Mouse (Mus musculus): ENCODE measurements around the gene Mkln1.

Gene Mkln1

DNA sequence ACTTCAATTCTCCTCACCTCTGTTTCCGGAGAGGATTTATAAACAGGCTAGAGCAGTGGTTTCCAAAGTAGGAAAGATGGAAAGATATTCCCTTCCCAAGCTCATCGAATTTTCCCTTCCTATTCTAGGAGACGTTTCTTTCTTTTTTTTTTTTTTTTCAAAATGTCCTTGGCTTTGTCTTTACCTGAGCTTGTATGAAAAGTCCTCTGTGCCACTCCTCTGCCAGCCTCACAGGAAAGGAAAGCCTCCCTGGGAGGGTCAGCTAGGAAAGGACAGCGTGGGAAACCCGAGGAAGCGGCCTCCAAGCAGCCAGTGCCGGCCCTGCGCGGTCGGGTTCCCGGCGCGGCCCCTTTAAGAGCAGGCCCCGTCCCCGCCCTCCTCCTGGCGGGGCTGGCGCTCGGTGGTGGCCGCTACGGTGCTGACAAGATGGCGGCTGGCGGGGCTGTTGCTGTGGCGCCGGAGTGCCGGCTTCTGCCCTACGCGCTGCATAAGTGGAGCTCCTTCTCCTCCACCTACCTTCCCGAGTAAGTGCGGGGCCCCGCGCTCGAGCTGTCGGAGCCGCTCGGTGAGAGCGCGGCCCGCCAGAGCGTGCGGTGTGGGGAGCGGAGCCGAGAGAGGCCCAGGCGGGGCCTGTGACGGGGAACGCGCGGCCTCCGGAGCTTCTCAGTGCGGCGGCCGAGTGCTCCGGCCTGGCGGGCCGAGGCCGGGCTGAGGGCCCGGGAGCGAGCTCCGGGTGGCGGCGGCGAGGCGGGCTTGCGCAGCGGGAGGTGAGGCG is at the start of gene Mkln1:
Mkln1 (plus strand) TSS at position 305 of the 775 bp plus-strand sequence.
- peak; percentile 92 to 95 for DNase-seq

GRCm38 (mm10) chr6:31356444-31357191 is 41.9 kb upstream of the Mkln1 start:
- no peak for DNase-seq

- DNase-seq = no peak
These were observed 41.2 kb upstream of the Mkln1 start for GRCm38 (mm10) chr6:31357286-31357685.

GRCm38 (mm10) chr6:31362617-31363016 is 35.9 kb upstream of the Mkln1 start:
- DNase-seq = no peak

- no peak for DNase-seq
These were observed 34.1 kb upstream of the Mkln1 start for GRCm38 (mm10) chr6:31364399-31364798.

DNA sequence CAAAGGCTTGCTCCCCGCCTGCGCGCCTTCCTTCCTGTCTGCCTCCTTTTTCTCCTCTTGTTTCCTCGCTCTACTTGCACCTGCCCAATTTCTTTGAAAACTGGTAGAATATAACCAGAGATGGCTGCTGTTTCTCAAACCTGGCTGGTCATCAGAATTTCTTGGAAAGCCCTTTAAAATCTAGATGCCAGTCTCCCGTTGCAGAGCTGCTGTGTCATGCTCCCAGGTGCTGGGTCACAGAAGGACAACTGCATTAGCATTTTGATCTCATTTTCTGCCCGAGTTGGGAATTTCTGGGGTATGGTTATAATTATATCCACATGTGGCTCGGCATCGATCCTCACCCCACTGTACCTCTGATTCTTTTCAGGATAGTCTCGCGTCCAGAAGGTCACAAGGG is 30.6 kb upstream of the Mkln1 start:
- no peak for DNase-seq

DNA sequence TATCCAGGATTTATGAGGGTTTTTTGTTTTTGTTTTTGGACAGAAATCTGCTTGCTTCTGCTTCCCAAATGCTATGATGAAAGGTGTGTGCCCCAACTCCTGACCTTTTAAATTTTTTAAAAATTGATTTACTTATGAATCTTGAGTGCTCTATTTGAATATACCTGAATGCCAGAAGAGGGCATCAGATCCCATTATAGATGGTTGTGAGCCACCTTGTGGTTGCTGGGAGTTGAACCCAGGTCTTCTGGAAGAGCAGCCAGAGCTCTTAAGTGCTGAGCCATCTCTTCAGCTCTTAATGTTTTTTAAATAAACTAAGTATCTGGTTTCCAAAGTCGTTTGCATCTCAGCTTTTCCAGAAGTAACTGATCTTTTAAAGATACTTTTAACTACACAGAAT is 30.0 kb upstream of the Mkln1 start:
- no peak for DNase-seq

DNA sequence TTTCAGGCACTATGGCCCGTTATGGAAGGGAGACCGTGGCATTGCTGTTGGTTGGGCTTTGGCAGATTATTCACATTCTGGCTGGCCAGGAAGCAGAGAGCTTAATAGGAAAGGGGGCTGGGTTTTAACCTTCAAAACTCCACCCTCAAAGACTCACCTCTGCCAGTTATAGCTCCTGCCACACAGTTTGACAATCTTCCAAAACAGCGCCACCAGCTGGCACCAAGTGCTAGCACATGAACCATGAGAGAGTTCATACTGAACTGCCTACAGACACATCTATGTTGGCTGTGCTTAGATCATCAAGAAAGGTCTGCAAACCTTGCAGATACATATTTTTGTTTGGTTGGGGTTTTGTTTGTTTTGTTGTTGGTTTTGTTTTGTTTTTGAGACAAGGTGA is 28.7 kb upstream of the Mkln1 start:
- peak; percentile 48 to 60 for DNase-seq

GRCm38 (mm10) chr6:31370550-31371061 is 27.9 kb upstream of the Mkln1 start:
- peak; percentile 34 to 57 for DNase-seq

- peak in 1 of 2 experiments; percentile 28 for DNase-seq
These were observed 27.4 kb upstream of the Mkln1 start for GRCm38 (mm10) chr6:31371140-31371539.

GRCm38 (mm10) chr6:31372620-31373019 is 25.9 kb upstream of the Mkln1 start:
- peak in 1 of 2 experiments; percentile 19 for DNase-seq

DNA sequence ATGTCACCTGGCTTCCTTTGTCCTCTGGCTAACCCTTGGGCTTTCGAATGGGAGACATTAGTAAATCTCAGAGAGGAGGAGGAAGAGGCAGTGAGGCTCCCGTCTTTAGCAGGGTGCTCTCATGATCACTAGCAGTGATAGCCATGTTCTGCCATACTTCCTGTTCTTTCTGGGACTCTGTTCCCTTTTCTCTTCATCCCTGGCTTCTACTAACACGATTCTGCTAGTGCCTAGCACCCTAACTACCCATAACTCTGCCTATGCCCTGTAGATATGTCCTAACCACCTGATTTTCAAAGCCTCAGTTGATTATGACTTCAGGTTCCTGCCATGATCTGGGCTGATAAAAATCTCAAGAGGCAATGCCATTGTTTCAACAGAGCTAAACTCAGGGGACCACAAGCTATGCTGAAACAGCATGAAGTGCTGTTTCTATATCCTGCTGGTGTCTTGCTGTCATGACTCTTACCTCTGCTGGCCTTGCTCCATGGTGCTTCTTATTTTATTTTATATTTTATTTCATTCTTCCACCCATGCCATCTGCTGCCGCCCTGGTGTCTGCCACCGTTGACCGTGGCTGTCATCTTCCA is 25.4 kb upstream of the Mkln1 start:
- DNase-seq = no peak

GRCm38 (mm10) chr6:31382989-31383388 is 15.5 kb upstream of the Mkln1 start:
- no peak for DNase-seq

DNA sequence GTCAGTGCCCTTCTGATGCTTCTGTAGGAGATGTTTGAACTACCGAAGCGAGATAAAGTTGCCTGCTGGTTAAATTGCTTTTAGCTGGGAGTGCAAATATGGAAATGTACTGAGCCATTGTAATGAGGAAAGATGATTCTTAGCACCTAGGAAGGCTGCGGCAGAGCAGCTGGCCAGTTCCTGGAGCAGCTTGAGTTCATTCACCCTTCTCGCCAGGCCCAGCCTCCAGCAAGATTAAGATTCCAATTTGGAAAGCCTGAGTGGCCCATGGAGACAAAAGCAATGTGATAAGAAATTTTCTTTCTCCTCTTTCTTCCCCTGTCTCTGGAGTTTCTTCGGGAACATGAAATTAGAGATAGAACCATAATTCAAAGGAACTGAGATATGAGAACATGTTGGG is 13.7 kb upstream of the Mkln1 start:
- DNase-seq = no peak

DNA sequence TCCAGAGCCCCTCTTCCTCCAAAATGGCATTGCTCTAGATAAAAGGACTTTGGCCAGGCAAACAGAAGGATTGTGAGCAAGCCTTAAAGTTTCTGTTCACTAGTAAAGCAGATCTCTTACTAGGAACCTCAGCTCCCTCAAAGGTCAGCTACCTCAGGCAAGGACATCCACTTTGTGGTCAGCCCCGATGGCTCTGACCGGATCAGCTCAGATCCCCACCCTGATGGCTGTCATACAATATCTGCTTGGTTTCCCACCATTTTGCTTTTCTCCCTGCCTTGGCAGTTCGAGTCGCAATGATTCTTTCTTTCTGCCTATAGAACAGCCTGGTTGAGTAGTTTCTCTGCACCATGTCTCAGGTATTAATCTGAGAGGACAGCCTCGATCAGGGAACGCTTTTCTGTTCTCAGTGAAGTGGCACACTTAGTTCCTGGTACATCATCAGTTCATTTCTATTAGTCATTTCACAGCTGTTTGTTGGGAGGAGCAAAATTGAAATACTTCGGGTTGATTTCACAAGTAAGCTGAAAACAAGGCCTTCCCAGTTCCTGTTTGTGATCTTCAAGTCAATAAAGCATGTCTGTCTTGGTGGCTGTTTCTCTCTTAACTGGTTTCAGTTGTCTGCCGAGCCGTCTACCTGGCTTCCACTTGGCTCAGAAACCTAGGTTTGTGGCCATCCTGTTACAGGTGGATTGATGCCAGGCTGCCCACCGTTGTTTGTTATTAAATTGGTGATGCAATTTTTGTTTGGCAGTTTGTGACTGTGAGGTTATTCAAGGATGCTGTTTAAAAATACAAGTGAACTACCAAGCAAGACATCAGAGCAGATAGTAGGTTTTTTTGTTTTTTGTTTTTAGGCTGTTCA is 13.0 kb upstream of the Mkln1 start:
- no peak for DNase-seq

- no peak for DNase-seq
These were observed 8.8 kb upstream of the Mkln1 start for GRCm38 (mm10) chr6:31389716-31390115.

DNA sequence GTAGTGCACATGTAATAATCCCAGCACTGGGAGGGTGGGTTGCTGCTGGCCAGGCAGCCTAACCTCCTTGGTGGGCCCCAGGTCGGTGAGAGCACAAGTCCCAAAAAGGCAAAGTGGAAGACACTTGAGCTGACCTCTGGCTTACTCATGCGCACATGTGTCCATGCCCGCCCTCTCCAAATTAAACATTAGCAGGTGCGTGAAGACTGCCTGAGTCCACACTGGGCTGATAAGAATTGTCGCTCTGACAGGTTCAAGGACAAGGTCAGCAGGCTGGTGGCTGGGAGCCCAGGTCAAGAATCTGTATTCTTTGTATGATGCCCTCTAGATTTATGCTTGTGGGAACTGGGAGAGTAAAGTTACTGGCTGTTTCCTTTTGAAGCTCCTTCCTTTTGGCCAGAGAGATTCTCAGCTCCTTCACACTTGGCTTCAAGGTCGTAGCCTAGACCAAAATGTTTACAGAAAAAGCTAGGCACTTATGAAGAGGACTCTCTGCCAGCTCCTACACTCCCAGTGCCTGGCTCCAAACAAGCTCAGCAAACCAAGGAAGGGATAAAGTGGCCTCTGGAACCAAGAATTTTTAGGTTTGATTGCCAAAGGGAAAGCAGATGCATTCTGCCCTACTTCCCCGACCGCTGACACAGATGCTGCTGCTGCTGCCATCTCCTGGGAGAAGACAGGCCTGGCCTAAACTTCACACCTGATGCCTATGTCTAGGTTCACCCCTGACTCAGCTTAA is 8.1 kb upstream of the Mkln1 start:
- peak; percentile 15 to 36 for DNase-seq

DNA sequence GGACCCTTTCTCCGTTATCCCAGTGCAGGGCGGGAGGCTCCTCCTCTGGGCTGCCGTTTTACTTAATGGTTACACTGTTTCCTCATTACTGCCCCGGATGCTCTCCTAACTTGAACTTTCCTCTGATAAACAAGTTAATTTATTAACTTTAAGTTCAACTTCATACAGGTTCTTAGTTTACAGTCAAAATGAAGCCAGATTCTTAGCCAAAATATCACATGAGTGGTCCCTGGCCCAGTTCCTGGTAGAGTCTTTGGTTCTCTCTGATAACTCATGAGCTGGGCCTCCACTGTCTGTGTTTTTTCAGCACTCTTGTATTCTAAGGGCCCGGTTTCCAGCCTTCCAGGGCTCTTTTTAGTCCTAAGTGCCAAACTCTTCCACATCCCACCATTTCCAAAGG is 5.7 kb upstream of the Mkln1 start:
- no peak for DNase-seq

DNA sequence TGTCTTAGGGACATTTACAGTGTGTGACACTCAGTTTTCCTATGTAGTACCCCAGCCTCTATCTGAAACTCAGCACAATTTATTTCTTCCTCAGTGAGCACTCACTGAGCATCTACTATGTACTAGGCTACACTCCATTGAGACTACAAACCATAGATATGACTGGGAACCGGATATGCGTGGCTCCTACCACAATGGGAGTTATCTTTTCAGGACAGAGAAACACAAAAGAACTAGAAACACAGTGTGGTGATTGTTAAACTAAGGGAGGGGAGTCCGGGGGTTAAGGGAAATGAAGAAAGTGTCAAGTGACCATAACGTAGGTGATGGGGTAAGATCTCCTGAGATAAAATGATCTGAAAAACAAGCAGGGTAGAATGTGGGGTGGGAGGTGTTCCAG is 2.4 kb upstream of the Mkln1 start:
- no peak for DNase-seq

DNA sequence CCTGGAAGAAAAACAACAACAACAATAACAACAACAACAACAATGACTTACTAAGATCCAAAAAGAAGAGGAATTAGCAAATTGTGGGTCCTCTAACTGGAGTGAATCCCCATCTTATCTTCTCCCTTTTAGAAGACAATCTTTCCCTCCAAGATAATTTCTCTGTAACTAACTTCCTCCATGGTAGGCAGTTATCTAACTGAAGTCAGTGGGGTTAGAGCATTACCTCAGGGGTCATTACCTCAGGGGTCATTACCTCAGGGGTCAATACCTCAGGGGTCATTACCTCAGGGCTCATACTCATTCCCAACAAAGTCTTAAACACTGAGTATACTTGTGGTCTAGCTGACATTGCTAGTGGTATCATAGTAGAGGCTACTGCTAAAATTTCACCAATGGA is 1.2 kb upstream of the Mkln1 start:
- DNase-seq = no peak

DNA sequence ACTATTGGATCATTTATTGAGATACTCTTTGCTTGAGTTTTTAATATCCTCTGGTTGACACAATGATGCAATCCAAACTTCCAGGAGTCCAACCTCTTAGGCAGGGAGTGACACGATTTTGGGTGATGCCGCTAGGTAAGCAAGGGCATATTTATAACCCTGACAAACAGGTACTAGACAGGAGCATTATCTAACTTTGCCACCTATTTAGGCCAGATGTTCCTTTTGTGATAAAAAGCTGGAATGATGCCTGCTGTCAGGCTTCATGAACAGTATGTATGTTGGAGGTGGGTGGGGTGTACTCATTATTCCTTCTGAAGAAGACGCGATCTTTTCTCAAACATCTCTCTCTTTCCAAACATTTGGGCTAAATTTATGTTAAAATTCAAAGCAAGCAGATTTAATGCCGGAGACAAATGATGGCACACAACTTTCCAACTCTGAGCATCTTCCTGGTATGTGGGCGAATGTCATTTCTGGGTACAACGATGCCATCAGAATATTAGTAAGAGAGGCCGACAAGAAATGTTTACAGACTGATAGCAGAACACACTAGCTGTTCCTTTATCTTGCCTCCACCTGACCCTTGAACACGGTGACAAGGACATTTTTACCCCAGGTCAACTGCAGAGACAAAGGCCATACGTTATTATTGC is 632 bp upstream of the Mkln1 start:
- DNase-seq = no peak

GRCm38 (mm10) chr6:31399206-31399549 is 643 bp downstream of the Mkln1 start:
- no peak for DNase-seq
